Mouse (Mus musculus) forebrain, embryonic 12.5 days (tissue): ENCODE data around the gene BC024978. TPM values are rescaled to one million over a fixed set of nuclear protein-coding genes. Genes with fewer than 3 reads are reported as not detected.
A peak's percentile ranks its signal among the peaks of the same experiment; 100 is the strongest.

Source experiments
- ATAC-seq: fragments of 200-750 bp; cut with Nextera tagmentation; 2 replicates; pipeline ENCODE4 v1.8.0; 2017; ENCODE audit warnings: moderate TSS enrichment; ENCODE audit not compliant: low FRiP score
- H3K27ac ChIP-seq: fragments of 300-500 bp; sonication (generic); 2 replicates; pipeline ENCODE4 v1.5.1; 2016; ENCODE audit warnings: mild to moderate bottlenecking
- H3K27me3 ChIP-seq: fragments of 300-500 bp; sonication (generic); 2 replicates; pipeline ENCODE4 v1.6.1; 2016; ENCODE audit warnings: mild to moderate bottlenecking
- H3K36me3 ChIP-seq: fragments of 300-500 bp; sonication (generic); replicated peaks from 2 replicates; pipeline ENCODE4 v1.6.1; 2016; ENCODE audit warnings: mild to moderate bottlenecking
- H3K4me1 ChIP-seq: fragments of 300-500 bp; sonication (generic); 2 replicates; pipeline ENCODE4 v1.6.1; 2016
- H3K4me2 ChIP-seq: fragments of 300-500 bp; sonication (generic); 2 replicates; pipeline ENCODE4 v1.6.1; 2016; ENCODE audit warnings: mild to moderate bottlenecking, moderate library complexity
- H3K4me3 ChIP-seq: fragments of 300-500 bp; sonication (generic); replicated peaks from 2 replicates; pipeline ENCODE4 v1.5.1; 2016; ENCODE audit warnings: mild to moderate bottlenecking
- H3K9ac ChIP-seq: fragments of 300-500 bp; sonication (generic); 2 replicates; pipeline ENCODE4 v1.6.1; 2016; ENCODE audit warnings: mild to moderate bottlenecking
- H3K9me3 ChIP-seq: fragments of 300-500 bp; sonication (generic); 2 replicates; pipeline ENCODE4 v1.6.1; 2016
- WGBS: fragments of 180-500 bp; shearing (Covaris S2); methylation state at CpG from one replicate; pipeline ENCODE4 v1.1.7; 2016; 5-methylcytosine and 5-hydroxymethylcytosine counted together
- polyA plus RNA-seq: library from polyadenylated mRNA; unstranded; fragments of >200 nt; fragmentation: Nextera tagmentation; extraction: Ambion mirVana; gene quantifications from 2 replicates; pipeline ENCODE4 v1.2.1, GENCODE M21; 2016

Gene BC024978
- polyA plus RNA-seq, 1 experiment from 2014 or later = 3.9 TPM

DNA sequence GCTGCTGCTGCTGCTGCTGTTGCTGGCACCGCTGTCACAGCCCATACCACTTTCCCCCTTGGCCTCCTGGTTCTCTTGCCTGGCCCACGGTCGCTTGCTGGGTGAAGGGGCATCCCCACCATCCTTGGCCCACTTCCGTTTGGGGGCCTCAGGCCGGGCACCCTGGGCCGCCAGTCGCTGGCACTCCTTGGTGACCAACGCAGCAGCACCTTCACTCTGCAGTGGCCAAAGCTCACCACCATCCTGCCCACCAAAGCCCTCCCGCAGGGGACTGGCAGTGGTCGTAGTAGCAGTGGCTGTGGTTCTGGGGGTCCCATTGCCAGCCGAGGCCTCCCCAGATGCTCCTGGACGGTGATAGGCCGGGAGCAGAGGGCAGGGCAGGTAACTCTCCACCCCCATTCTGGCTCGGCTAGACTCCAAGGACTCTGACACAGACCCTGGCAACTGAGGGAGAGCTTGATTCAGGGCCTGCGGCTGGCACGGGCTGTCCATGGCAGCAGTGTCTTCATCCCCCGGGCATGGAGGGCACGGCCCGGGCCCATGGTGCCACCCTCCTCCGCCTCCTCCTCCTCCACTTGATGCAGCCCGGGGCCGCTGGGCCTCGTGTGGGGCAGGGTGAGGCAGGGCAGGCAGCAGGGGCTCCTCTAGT is 30.4 kb upstream of the BC024978 start:
- Histone ChIP-seq H3K27ac (0 out of 2 replicates have a peak overlapping the region, but pooled peaks have one; percentile 99), H3K4me2 (peak overlapping the region; percentile 86), H3K9ac (peak overlapping the region; percentile 76), H3K4me1 (peaks cover 64% of the 10 kb centered on the region), H3K9me3 (no peaks in the 10 kb centered on the region), H3K36me3 (peaks cover 39% of the 10 kb centered on the region), H3K4me3 (peak overlapping the region; percentile 73), H3K27me3 (no peaks in the 10 kb centered on the region)
- 67% methylated on average over 23 of the region's 23 CpGs for WGBS
- ATAC-seq = no peak

DNA sequence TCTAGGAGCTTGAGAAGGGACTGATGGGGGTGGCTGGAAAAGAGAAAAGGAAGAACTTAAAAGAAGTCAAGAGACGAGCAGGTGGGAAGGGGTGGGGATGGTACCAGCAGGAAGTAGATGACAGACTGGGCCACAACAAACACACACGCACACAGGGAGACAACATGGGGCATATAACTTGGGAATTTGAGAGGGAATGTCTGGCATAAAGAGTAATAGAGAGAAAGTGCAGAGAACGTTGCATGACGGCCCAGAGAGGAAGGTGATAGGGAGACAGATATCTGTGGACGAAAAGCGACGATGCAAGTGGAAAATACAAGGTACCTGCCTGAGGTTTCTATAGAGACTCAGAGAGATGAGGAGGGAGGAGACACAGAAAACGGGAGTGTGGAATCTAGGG is 29.9 kb upstream of the BC024978 start:
- Histone ChIP-seq H3K27me3 (no peaks in the 10 kb centered on the region), H3K9ac (peak overlapping the region; percentile 76), H3K4me2 (peak overlapping the region; percentile 86), H3K9me3 (no peaks in the 10 kb centered on the region), H3K36me3 (peaks cover 40% of the 10 kb centered on the region), H3K4me1 (peaks cover 60% of the 10 kb centered on the region), H3K4me3 (peak overlapping the region; percentile 73), H3K27ac (peak overlapping the region; percentile 99)
- 4% methylated on average over 8 of the region's 8 CpGs for WGBS
- ATAC-seq = peak; percentile 1; the same call in 1 of the 2 replicates

- peak; percentile 69 for ATAC-seq
- Histone ChIP-seq H3K36me3 (peaks cover 40% of the 10 kb centered on the region), H3K4me1 (peaks cover 55% of the 10 kb centered on the region), H3K27me3 (no peaks in the 10 kb centered on the region), H3K4me2 (peak overlapping the region; percentile 86), H3K9ac (peak overlapping the region; percentile 76), H3K4me3 (peak overlapping the region; percentile 73), H3K27ac (peak overlapping the region; percentile 99), H3K9me3 (no peaks in the 10 kb centered on the region)
- under 1% methylated on average over 39 of the region's 43 CpGs for WGBS
Observed at GRCm38 (mm10) chr7:27166229-27166613, 29.4 kb upstream of the BC024978 start.

GRCm38 (mm10) chr7:27166614-27167474 is 28.7 kb upstream of the BC024978 start, which contains the start of gene Egln2:
Egln2 (minus strand) TSS chr7:27166802.
- Histone ChIP-seq H3K27me3 (no peaks in the 10 kb centered on the region), H3K9ac (peak within 1 kb of the TSS; percentile 76), H3K4me1 (peaks cover 49% of the 10 kb centered on the region), H3K4me2 (peak within 1 kb of the TSS; percentile 86), H3K9me3 (no peaks in the 10 kb centered on the region), H3K4me3 (peak within 1 kb of the TSS; percentile 73), H3K36me3 (peaks cover 42% of the 10 kb centered on the region), H3K27ac (peak within 1 kb of the TSS; percentile 99)
- ATAC-seq = peak; percentile 88
- 2% methylated on average over 58 of the region's 61 CpGs for WGBS

GRCm38 (mm10) chr7:27167475-27168094 is 28.0 kb upstream of the BC024978 start:
- no peaks in the 10 kb centered on the region for H3K9me3 ChIP-seq
- peaks cover 43% of the 10 kb centered on the region for H3K36me3 ChIP-seq
- 79% methylated on average over 11 of the region's 11 CpGs for WGBS
- 0 out of 2 replicates have a peak, but pooled peaks have one; percentile 2 for ATAC-seq
- H3K4me3 ChIP-seq = peak overlapping the region; percentile 73
- peak overlapping the region; percentile 99 for H3K27ac ChIP-seq
- H3K27me3 ChIP-seq = no peaks in the 10 kb centered on the region
- peak overlapping the region; percentile 76 for H3K9ac ChIP-seq
- H3K4me2 ChIP-seq = peak overlapping the region; percentile 86
- H3K4me1 ChIP-seq = peaks cover 42% of the 10 kb centered on the region

DNA sequence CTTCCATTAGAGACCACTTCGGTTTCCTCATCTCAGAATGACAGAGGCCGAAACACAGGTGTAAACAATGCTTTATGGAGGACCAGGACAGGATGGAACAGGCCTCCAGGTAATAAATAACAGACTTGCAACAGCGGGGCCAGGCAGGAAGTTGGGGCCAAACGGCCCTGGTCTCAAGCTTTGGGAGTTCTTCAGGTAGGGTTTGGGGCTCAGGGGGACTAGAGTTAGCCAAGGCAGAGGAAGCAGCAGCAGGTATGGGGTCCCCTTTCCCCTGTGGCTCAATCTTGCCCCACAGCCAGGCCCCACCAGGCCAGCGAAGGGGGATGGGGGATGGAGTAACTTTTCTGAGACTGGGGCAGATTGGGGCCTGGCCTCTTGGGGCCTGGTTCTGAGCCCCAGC is 27.2 kb upstream of the BC024978 start:
- no peak overlapping the region for H3K4me2 ChIP-seq
- no peaks in the 10 kb centered on the region for H3K9me3 ChIP-seq
- no peak overlapping the region for H3K27ac ChIP-seq
- H3K9ac ChIP-seq = no peak overlapping the region
- peaks cover 47% of the 10 kb centered on the region for H3K36me3 ChIP-seq
- peaks cover 34% of the 10 kb centered on the region for H3K4me1 ChIP-seq
- no peaks in the 10 kb centered on the region for H3K27me3 ChIP-seq
- 92% methylated on average over 5 of the region's 5 CpGs for WGBS
- ATAC-seq = no peak
- H3K4me3 ChIP-seq = no peak overlapping the region

- no peak overlapping the region for H3K27ac ChIP-seq
- no peak overlapping the region for H3K4me2 ChIP-seq
- peaks cover 43% of the 10 kb centered on the region for H3K36me3 ChIP-seq
- peaks cover 9% of the 10 kb centered on the region for H3K4me1 ChIP-seq
- no peak overlapping the region for H3K9ac ChIP-seq
- ATAC-seq = no peak
- H3K4me3 ChIP-seq = no peak overlapping the region
- no peaks in the 10 kb centered on the region for H3K27me3 ChIP-seq
- no peaks in the 10 kb centered on the region for H3K9me3 ChIP-seq
- WGBS = 91% methylated on average over 3 of the region's 3 CpGs
Observed at GRCm38 (mm10) chr7:27170981-27171380, 24.6 kb upstream of the BC024978 start.

GRCm38 (mm10) chr7:27174496-27174895 is 21.1 kb upstream of the BC024978 start:
- Histone ChIP-seq H3K27me3 (no peaks in the 10 kb centered on the region), H3K27ac (no peak overlapping the region), H3K9me3 (no peaks in the 10 kb centered on the region), H3K4me1 (peaks cover 9% of the 10 kb centered on the region), H3K4me3 (no peak overlapping the region), H3K36me3 (peaks cover 43% of the 10 kb centered on the region), H3K9ac (no peak overlapping the region), H3K4me2 (no peak overlapping the region)
- WGBS = 96% methylated on average over 15 of the region's 15 CpGs
- no peak for ATAC-seq

- Histone ChIP-seq H3K27ac (no peak overlapping the region), H3K4me3 (no peak overlapping the region), H3K4me1 (peaks cover 12% of the 10 kb centered on the region), H3K9ac (no peak overlapping the region), H3K27me3 (no peaks in the 10 kb centered on the region), H3K36me3 (peaks cover 43% of the 10 kb centered on the region), H3K4me2 (no peak overlapping the region), H3K9me3 (no peaks in the 10 kb centered on the region)
- no peak for ATAC-seq
- 94% methylated on average over 7 of the region's 7 CpGs for WGBS
Observed at GRCm38 (mm10) chr7:27174896-27175295, 20.7 kb upstream of the BC024978 start.

- Histone ChIP-seq H3K9ac (peak overlapping the region; percentile 52), H3K4me2 (peak overlapping the region; percentile 58), H3K27me3 (no peaks in the 10 kb centered on the region), H3K9me3 (no peaks in the 10 kb centered on the region), H3K27ac (peak overlapping the region; percentile 95), H3K4me1 (peaks cover 12% of the 10 kb centered on the region), H3K4me3 (peak overlapping the region; percentile 72), H3K36me3 (peaks cover 22% of the 10 kb centered on the region)
- peak; percentile 1; the same call in 1 of the 2 replicates for ATAC-seq
- 19% methylated on average over 4 of the region's 4 CpGs for WGBS
Observed at GRCm38 (mm10) chr7:27177942-27178323, 17.6 kb upstream of the BC024978 start.

DNA sequence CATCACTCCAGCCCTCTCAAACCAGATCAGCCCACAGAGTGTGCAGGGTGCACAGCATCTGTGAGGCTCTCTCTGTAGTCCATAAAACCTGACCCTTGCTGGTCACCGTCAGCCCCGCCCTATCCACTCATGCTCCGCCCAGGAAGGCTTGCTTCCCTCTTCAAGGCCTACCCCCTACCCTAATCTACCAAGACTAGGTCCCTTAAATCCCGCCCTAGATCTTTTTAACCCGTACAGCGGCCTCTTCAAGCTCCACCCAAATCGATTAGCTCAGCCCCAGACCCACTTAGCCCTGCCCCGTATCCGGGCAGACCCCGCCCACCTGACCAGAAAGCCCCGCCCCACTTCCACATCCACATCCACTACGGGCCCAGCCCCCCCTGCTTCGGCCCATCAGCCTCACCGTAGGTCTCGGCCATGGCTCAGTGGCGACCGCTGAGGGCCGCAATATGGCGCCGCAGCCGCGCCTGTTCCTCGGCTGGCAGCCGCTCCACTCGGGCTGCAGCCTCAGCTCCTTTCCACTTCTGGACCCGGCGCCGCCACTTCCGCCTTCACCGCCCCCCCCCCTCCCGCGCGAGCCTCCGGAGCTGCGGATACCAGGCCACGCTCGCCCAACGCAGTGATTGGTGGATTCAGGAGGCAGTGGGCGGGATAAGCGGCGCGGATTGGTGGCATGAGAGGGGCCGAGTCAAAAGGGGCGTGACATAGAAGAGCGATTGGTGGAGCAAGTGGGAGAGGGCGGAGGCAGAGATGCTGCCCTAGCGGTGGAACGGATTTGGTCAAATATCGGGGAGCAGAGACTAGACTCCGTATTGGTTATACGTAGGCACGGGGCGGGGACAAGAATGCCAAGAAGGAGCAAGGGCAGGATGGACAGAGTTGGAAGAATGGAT is 17.0 kb upstream of the BC024978 start, which contains the start of gene Rab4b:
Rab4b (minus strand) TSS at position 573 of the 893 bp plus-strand sequence.
- ATAC-seq = peak; percentile 99
- peak within 1 kb of the TSS; percentile 95 for H3K27ac ChIP-seq
- under 1% methylated on average over 52 of the region's 53 CpGs for WGBS

More for the DNA sequence above, 17.0 kb upstream of the BC024978 start, which contains the start of gene Rab4b:
- Histone ChIP-seq H3K9me3 (no peaks in the 10 kb centered on the region), H3K4me3 (peak within 1 kb of the TSS; percentile 72), H3K27me3 (no peaks in the 10 kb centered on the region), H3K9ac (peak within 1 kb of the TSS; percentile 52), H3K4me2 (peak within 1 kb of the TSS; percentile 58), H3K4me1 (peaks cover 12% of the 10 kb centered on the region), H3K36me3 (peaks cover 22% of the 10 kb centered on the region)
